Mouse (Mus musculus): Measurements from ENCODE around the gene Rfk. TPM values are rescaled to one million over a fixed set of nuclear protein-coding genes. Genes with fewer than 3 reads are reported as not detected.

Gene Rfk
- polyA plus RNA-seq, 1 experiment from 2014 or later: 97.5 TPM

GRCm38 (mm10) chr19:17378845-17379244 is 15.0 kb upstream of the Rfk start:
- ATAC-seq (replicated peaks; ENCODE audit: low FRiP score, low read depth): no peak
- no peaks in the 10 kb centered on the region for H3K9me3 ChIP-seq (replicated peaks; ENCODE audit: low read length)
- no peaks in the 10 kb centered on the region for H3K27me3 ChIP-seq (ENCODE audit: insufficient read depth, low read length)
- H3K4me1 ChIP-seq (replicated peaks; ENCODE audit: insufficient read depth, low read length): no peaks in the 10 kb centered on the region
- no peak for TF ChIP-seq CTCF (IDR thresholded peaks at IDR 0.05; ENCODE audit: low read depth)
- DNase-seq (ENCODE audit: low spot score): no peak
- H3K4me3 ChIP-seq (replicated peaks; ENCODE audit: low read depth, low read length): no peak overlapping the region
- H3K27ac ChIP-seq: no peak overlapping the region
- H3K4me2 ChIP-seq (ENCODE audit: low read length): no peak overlapping the region
- H3K36me3 ChIP-seq (ENCODE audit: insufficient read depth, low read length): no peaks in the 10 kb centered on the region
- no peak overlapping the region for H3K9ac ChIP-seq (ENCODE audit: low read depth, low read length)

- H3K27ac ChIP-seq: no peak overlapping the region
- no peak for TF ChIP-seq CTCF (IDR thresholded peaks at IDR 0.05; ENCODE audit: low read depth)
- H3K4me2 ChIP-seq (ENCODE audit: low read length): no peak overlapping the region
- no peak overlapping the region for H3K9ac ChIP-seq (ENCODE audit: low read depth, low read length)
- no peak for ATAC-seq (replicated peaks; ENCODE audit: low FRiP score, low read depth)
- 53% methylated on average over 7 of the region's 7 CpGs for WGBS
- H3K9me3 ChIP-seq (replicated peaks; ENCODE audit: low read length): no peaks in the 10 kb centered on the region
- no peak for DNase-seq (ENCODE audit: low spot score)
- H3K36me3 ChIP-seq (ENCODE audit: insufficient read depth, low read length): no peaks in the 10 kb centered on the region
- no peaks in the 10 kb centered on the region for H3K27me3 ChIP-seq (ENCODE audit: insufficient read depth, low read length)
- no peaks in the 10 kb centered on the region for H3K4me1 ChIP-seq (replicated peaks; ENCODE audit: insufficient read depth, low read length)
- no peak overlapping the region for H3K4me3 ChIP-seq (replicated peaks; ENCODE audit: low read depth, low read length)
Observed at GRCm38 (mm10) chr19:17380549-17380948, 13.3 kb upstream of the Rfk start.

GRCm38 (mm10) chr19:17382807-17383397 is 10.9 kb upstream of the Rfk start:
- ATAC-seq (replicated peaks; ENCODE audit: low FRiP score, low read depth): no peak
- H3K27me3 ChIP-seq (ENCODE audit: insufficient read depth, low read length): no peaks in the 10 kb centered on the region
- H3K27ac ChIP-seq: no peak overlapping the region
- WGBS: 90% methylated on average over 6 of the region's 6 CpGs
- no peak for DNase-seq (ENCODE audit: low spot score)
- H3K9me3 ChIP-seq (replicated peaks; ENCODE audit: low read length): no peaks in the 10 kb centered on the region
- no peak overlapping the region for H3K4me3 ChIP-seq (replicated peaks; ENCODE audit: low read depth, low read length)
- no peak for TF ChIP-seq CTCF (IDR thresholded peaks at IDR 0.05; ENCODE audit: low read depth)
- H3K36me3 ChIP-seq (ENCODE audit: insufficient read depth, low read length): no peaks in the 10 kb centered on the region
- no peak overlapping the region for H3K9ac ChIP-seq (ENCODE audit: low read depth, low read length)
- H3K4me1 ChIP-seq (replicated peaks; ENCODE audit: insufficient read depth, low read length): 0 out of 2 replicates have a peak, but pooled peaks cover 3% of the 10 kb centered on the region
- H3K4me2 ChIP-seq (ENCODE audit: low read length): no peak overlapping the region

- Histone ChIP-seq H3K4me1 (replicated peaks; ENCODE audit: insufficient read depth, low read length) (0 out of 2 replicates have a peak, but pooled peaks cover 3% of the 10 kb centered on the region), H3K4me3 (replicated peaks; ENCODE audit: low read depth, low read length) (no peak overlapping the region), H3K27me3 (ENCODE audit: insufficient read depth, low read length) (no peaks in the 10 kb centered on the region), H3K9ac (ENCODE audit: low read depth, low read length) (no peak overlapping the region), H3K4me2 (ENCODE audit: low read length) (no peak overlapping the region), H3K9me3 (replicated peaks; ENCODE audit: low read length) (no peaks in the 10 kb centered on the region), H3K36me3 (ENCODE audit: insufficient read depth, low read length) (no peaks in the 10 kb centered on the region), H3K27ac (peak overlapping the region; percentile 47; the same call in 1 of the 2 replicates)
- TF ChIP-seq CTCF (IDR thresholded peaks at IDR 0.05; ENCODE audit: low read depth): no peak
- WGBS: 89% methylated on average over 4 of the region's 4 CpGs
- DNase-seq (ENCODE audit: low spot score) (no peak), ATAC-seq (replicated peaks; ENCODE audit: low FRiP score, low read depth) (no peak)
Observed at GRCm38 (mm10) chr19:17385022-17385421, 8.8 kb upstream of the Rfk start.

- Histone ChIP-seq H3K27ac (no peak overlapping the region), H3K4me3 (replicated peaks; ENCODE audit: low read depth, low read length) (no peak overlapping the region), H3K4me1 (replicated peaks; ENCODE audit: insufficient read depth, low read length) (0 out of 2 replicates have a peak, but pooled peaks cover 3% of the 10 kb centered on the region), H3K9ac (ENCODE audit: low read depth, low read length) (no peak overlapping the region), H3K36me3 (ENCODE audit: insufficient read depth, low read length) (no peaks in the 10 kb centered on the region), H3K27me3 (ENCODE audit: insufficient read depth, low read length) (no peaks in the 10 kb centered on the region), H3K9me3 (replicated peaks; ENCODE audit: low read length) (no peaks in the 10 kb centered on the region), H3K4me2 (ENCODE audit: low read length) (no peak overlapping the region)
- ATAC-seq (replicated peaks; ENCODE audit: low FRiP score, low read depth) (no peak), DNase-seq (ENCODE audit: low spot score) (peak; percentile 31)
- TF ChIP-seq CTCF (IDR thresholded peaks at IDR 0.05; ENCODE audit: low read depth): no peak
- 38% methylated on average over 1 of the region's 1 CpGs for WGBS
Observed at GRCm38 (mm10) chr19:17385426-17385825, 8.4 kb upstream of the Rfk start.

GRCm38 (mm10) chr19:17386424-17386823 is 7.4 kb upstream of the Rfk start:
- no peak overlapping the region for H3K27ac ChIP-seq
- no peak overlapping the region for H3K4me2 ChIP-seq (ENCODE audit: low read length)
- no peak overlapping the region for H3K4me3 ChIP-seq (replicated peaks; ENCODE audit: low read depth, low read length)
- no peaks in the 10 kb centered on the region for H3K36me3 ChIP-seq (ENCODE audit: insufficient read depth, low read length)
- no peaks in the 10 kb centered on the region for H3K9me3 ChIP-seq (replicated peaks; ENCODE audit: low read length)
- 28% methylated on average over 6 of the region's 6 CpGs for WGBS
- ATAC-seq (replicated peaks; ENCODE audit: low FRiP score, low read depth) (no peak), DNase-seq (ENCODE audit: low spot score) (no peak)
- TF ChIP-seq CTCF (IDR thresholded peaks at IDR 0.05; ENCODE audit: low read depth): no peak
- no peaks in the 10 kb centered on the region for H3K27me3 ChIP-seq (ENCODE audit: insufficient read depth, low read length)
- H3K4me1 ChIP-seq (replicated peaks; ENCODE audit: insufficient read depth, low read length): 0 out of 2 replicates have a peak, but pooled peaks cover 3% of the 10 kb centered on the region
- no peak overlapping the region for H3K9ac ChIP-seq (ENCODE audit: low read depth, low read length)

GRCm38 (mm10) chr19:17388404-17388803 is 5.4 kb upstream of the Rfk start:
- Histone ChIP-seq H3K9ac (ENCODE audit: low read depth, low read length) (no peak overlapping the region), H3K27me3 (ENCODE audit: insufficient read depth, low read length) (no peaks in the 10 kb centered on the region), H3K27ac (no peak overlapping the region), H3K4me3 (replicated peaks; ENCODE audit: low read depth, low read length) (no peak overlapping the region), H3K4me2 (ENCODE audit: low read length) (no peak overlapping the region), H3K36me3 (ENCODE audit: insufficient read depth, low read length) (no peaks in the 10 kb centered on the region), H3K4me1 (replicated peaks; ENCODE audit: insufficient read depth, low read length) (0 out of 2 replicates have a peak, but pooled peaks cover 3% of the 10 kb centered on the region), H3K9me3 (replicated peaks; ENCODE audit: low read length) (no peaks in the 10 kb centered on the region)
- DNase-seq (ENCODE audit: low spot score): peak; percentile 91
- ATAC-seq (replicated peaks; ENCODE audit: low FRiP score, low read depth): no peak
- whole genome bisulfite sequencing: 6% methylated on average over 2 of the region's 2 CpGs
- TF ChIP-seq CTCF (IDR thresholded peaks at IDR 0.05; ENCODE audit: low read depth): peak; percentile 83

All from kidney, postnatal 0 days (tissue).